Mouse (Mus musculus) bone marrow macrophage, adult 2 months (primary cell): ENCODE data around the gene Ptgr2. TPM values are rescaled to one million over a fixed set of nuclear protein-coding genes. Genes with fewer than 3 reads are reported as not detected.

ENCODE experiments used
- H3K27ac ChIP-seq: 2 replicates; pipeline ENCODE4 v1.5.1; 2012; ENCODE audit warnings: low read depth, low read length; ENCODE audit not compliant: insufficient read depth
- H3K4me1 ChIP-seq: 2 replicates; pipeline ENCODE4 v1.6.1; 2012; ENCODE audit warnings: low read length; ENCODE audit not compliant: control insufficient read depth, insufficient read depth
- H3K4me3 ChIP-seq: 2 replicates; pipeline ENCODE4 v1.5.1; 2012; ENCODE audit warnings: mild to moderate bottlenecking, low read length, moderate library complexity; ENCODE audit not compliant: insufficient read depth
- CTCF ChIP-seq: IDR thresholded peaks from 2 replicates; pipeline ENCODE4 v1.5.1; 2012; ENCODE audit warnings: low read depth, mild to moderate bottlenecking, low read length, moderate library complexity
- POLR2A ChIP-seq: IDR thresholded peaks from 2 replicates; pipeline ENCODE4 v1.6.1; 2012; ENCODE audit warnings: mild to moderate bottlenecking, low read depth, low read length, borderline replicate concordance
- polyA plus RNA-seq: library from polyadenylated mRNA; stranded (reverse); fragments of >200 nt; gene quantifications from 2 replicates; pipeline ENCODE4 v1.2.4, GENCODE M21; 2012; ENCODE audit not compliant: missing spikeins, insufficient read depth, insufficient read length

Ptgr2 gene
- polyA plus RNA-seq, 1 experiment, result 46.7 TPM

- TF ChIP-seq POLR2A (no peak), CTCF (no peak)
- no peak overlapping the region for H3K27ac ChIP-seq
- no peak overlapping the region for H3K4me3 ChIP-seq
- no peaks in the 10 kb centered on the region for H3K4me1 ChIP-seq
These were observed 17.8 kb upstream of the Ptgr2 start for GRCm38 (mm10) chr12:84267264-84267663.

GRCm38 (mm10) chr12:84273366-84273765, 11.7 kb upstream of the Ptgr2 start:
- no peak overlapping the region for H3K4me3 ChIP-seq
- peaks cover 17% of the 10 kb centered on the region for H3K4me1 ChIP-seq
- no peak overlapping the region for H3K27ac ChIP-seq
- TF ChIP-seq CTCF (no peak), POLR2A (no peak)

GRCm38 (mm10) chr12:84275288-84275687, 9.7 kb upstream of the Ptgr2 start:
- H3K4me1 ChIP-seq, result peaks cover 26% of the 10 kb centered on the region
- TF ChIP-seq POLR2A, result no peak
- no peak for TF ChIP-seq CTCF
- H3K4me3 ChIP-seq, result no peak overlapping the region
- H3K27ac ChIP-seq, result peak overlapping the region; percentile 95

- TF ChIP-seq CTCF (no peak), POLR2A (no peak)
- Histone ChIP-seq H3K4me1 (peaks cover 26% of the 10 kb centered on the region), H3K27ac (peak overlapping the region; percentile 95), H3K4me3 (no peak overlapping the region)
These were observed 8.7 kb upstream of the Ptgr2 start for GRCm38 (mm10) chr12:84276288-84276687.

- Histone ChIP-seq H3K4me3 (no peak overlapping the region), H3K4me1 (peaks cover 26% of the 10 kb centered on the region), H3K27ac (peak overlapping the region; percentile 95)
- TF ChIP-seq POLR2A, result no peak
- TF ChIP-seq CTCF, result no peak
These were observed 8.2 kb upstream of the Ptgr2 start for GRCm38 (mm10) chr12:84276799-84277198.

GRCm38 (mm10) chr12:84277832-84278231, 7.2 kb upstream of the Ptgr2 start:
- TF ChIP-seq POLR2A (no peak), CTCF (no peak)
- H3K4me3 ChIP-seq, result no peak overlapping the region
- H3K4me1 ChIP-seq, result peaks cover 26% of the 10 kb centered on the region
- no peak overlapping the region for H3K27ac ChIP-seq

GRCm38 (mm10) chr12:84278901-84279300, 6.1 kb upstream of the Ptgr2 start:
- Histone ChIP-seq H3K27ac (no peak overlapping the region), H3K4me3 (no peak overlapping the region), H3K4me1 (peaks cover 26% of the 10 kb centered on the region)
- TF ChIP-seq POLR2A (no peak), CTCF (no peak)

- TF ChIP-seq POLR2A (no peak), CTCF (no peak)
- H3K4me1 ChIP-seq, result peaks cover 18% of the 10 kb centered on the region
- peak overlapping the region; percentile 70 for H3K4me3 ChIP-seq
- H3K27ac ChIP-seq, result peak overlapping the region; percentile 84
These were observed 641 bp upstream of the Ptgr2 start for GRCm38 (mm10) chr12:84284391-84284790.

GRCm38 (mm10) chr12:84285593-84285968, 549 bp downstream of the Ptgr2 start:
- peak overlapping the region; percentile 92 for H3K27ac ChIP-seq
- no peak for TF ChIP-seq CTCF
- no peak for TF ChIP-seq POLR2A

GRCm38 (mm10) chr12:84288461-84288860, 3.4 kb downstream of the Ptgr2 start:
- TF ChIP-seq CTCF, result peak; percentile 62; the same call in 1 of the 2 replicates
- no peak for TF ChIP-seq POLR2A
- Histone ChIP-seq H3K27ac (no peak overlapping the region), H3K4me1 (peaks cover 18% of the 10 kb centered on the region), H3K4me3 (no peak overlapping the region)

More at GRCm38 (mm10) chr12:84285593-84285968, 549 bp downstream of the Ptgr2 start:
- Histone ChIP-seq H3K4me1 (peaks cover 18% of the 10 kb centered on the region), H3K4me3 (peak overlapping the region; percentile 80)

- no peak overlapping the region for H3K27ac ChIP-seq
- no peak overlapping the region for H3K4me3 ChIP-seq
- TF ChIP-seq POLR2A (no peak), CTCF (no peak)
- H3K4me1 ChIP-seq, result no peaks in the 10 kb centered on the region
These were observed 12.8 kb downstream of the Ptgr2 start for GRCm38 (mm10) chr12:84297851-84298250.
